8 mouse cellular contexts compared by ENCODE assay signal in genomic region chr11:108377680-108378362, GRCm38 (mm10). TPM values are rescaled to one million over a fixed set of nuclear protein-coding genes. Genes with fewer than 3 reads are reported as not detected.
A peak's percentile ranks its signal among the peaks of the same experiment; 100 is the strongest.
DNase-seq lines count a peak whose midpoint lies in the region; ATAC-seq and TF ChIP-seq lines count a peak whose summit lies in the region.

No protein-coding gene starts in this region.

- TF ChIP-seq CTCF in lung, embryonic 14.5 days (IDR thresholded peaks at IDR 0.05; ENCODE audit: low read depth): peak; percentile 95

- no peaks in the 10 kb centered on the region for H3K9me3 ChIP-seq in ES-E14 (ENCODE audit: control insufficient read depth, insufficient read depth, low read depth, low read length)
- H3K9me3 ChIP-seq in forebrain, embryonic 15.5 days: no peaks in the 10 kb centered on the region
- H3K9me3 ChIP-seq in lung, embryonic 14.5 days (ENCODE audit: low read depth, low read length): no peaks in the 10 kb centered on the region

- WGBS in forebrain, embryonic 15.5 days: 25% methylated on average over 19 of the region's 19 CpGs
- WGBS in lung, embryonic 14.5 days: 34% methylated on average over 19 of the region's 19 CpGs

- no peaks in the 10 kb centered on the region for H3K36me3 ChIP-seq in ES-E14 (ENCODE audit: control insufficient read depth, insufficient read depth, low read length, poor library complexity, severe bottlenecking)
- no peaks in the 10 kb centered on the region for H3K36me3 ChIP-seq in forebrain, embryonic 15.5 days
- H3K36me3 ChIP-seq in lung, embryonic 14.5 days (ENCODE audit: insufficient read depth): no peaks in the 10 kb centered on the region

- no peak overlapping the region for H3K27ac ChIP-seq in ES-E14 (ENCODE audit: insufficient read depth, low read depth, low read length, poor library complexity, severe bottlenecking)
- peak overlapping the region; percentile 24; the same call in 1 of the 2 replicates for H3K27ac ChIP-seq in forebrain, embryonic 15.5 days (replicated peaks)
- no peak overlapping the region for H3K27ac ChIP-seq in lung, embryonic 14.5 days (ENCODE audit: low read depth)

- H3K9ac ChIP-seq in ES-E14 (ENCODE audit: insufficient read depth, low read depth, low read length, poor library complexity, severe bottlenecking): no peak overlapping the region
- no peak overlapping the region for H3K9ac ChIP-seq in forebrain, embryonic 15.5 days (replicated peaks)
- no peak overlapping the region for H3K9ac ChIP-seq in lung, embryonic 14.5 days

- H3K4me1 ChIP-seq in ES-E14 (ENCODE audit: control insufficient read depth in 2 of 2, insufficient read depth in 2 of 2, low read length in 2 of 2, poor library complexity in 1 of 2): no peaks in the 10 kb centered on the region
- H3K4me1 ChIP-seq in forebrain, embryonic 15.5 days: peaks cover 5% of the 10 kb centered on the region
- no peaks in the 10 kb centered on the region for H3K4me1 ChIP-seq in lung, embryonic 14.5 days (ENCODE audit: insufficient read depth)

- H3K4me3 ChIP-seq in ES-E14 (ENCODE audit: insufficient read depth in 1 of 2, low read depth in 1 of 2, low read length in 2 of 2, poor library complexity in 1 of 2, severe bottlenecking in 1 of 2): no peak overlapping the region
- H3K4me3 ChIP-seq in forebrain, embryonic 15.5 days: no peak overlapping the region
- H3K4me3 ChIP-seq in lung, embryonic 14.5 days (ENCODE audit: low read depth, low read length): no peak overlapping the region

- peak overlapping the region; percentile 32 for H3K4me2 ChIP-seq in forebrain, embryonic 15.5 days (replicated peaks)
- 0 out of 2 replicates have a peak overlapping the region, but pooled peaks have one; percentile 21 for H3K4me2 ChIP-seq in lung, embryonic 14.5 days

- peak; percentile 77 for DNase-seq in ES-E14 (ENCODE audit: low read depth, low spot score)
- peak; percentile 36 for DNase-seq in c-Kit-positive CD71-positive TER-119-positive erythroid progenitor cells, embryonic 14.5 days (ENCODE audit: low spot score)
- DNase-seq in heart, postnatal 4 days: peak; percentile 83
- DNase-seq in layer of hippocampus, adult 18-20 months (ENCODE audit: low spot score in 2 of 2): peak; percentile 72 to 91
- peak; percentile 96 for DNase-seq in lung, embryonic 14.5 days
- peak; percentile 43 for DNase-seq in ovary, adult 18-20 months (ENCODE audit: low spot score)
- peak; percentile 48 to 49 for DNase-seq in thymus, adult 18-20 months

- peak; percentile 96 for ATAC-seq in forebrain, embryonic 15.5 days (replicated peaks)
- peak; percentile 89; the same call in 1 of the 2 replicates for ATAC-seq in lung, embryonic 14.5 days (ENCODE audit: insufficient read depth)

- in situ Hi-C loops in ES-E14 (cut with MboI; ENCODE audit: low sequenced_read_pairs in 2 of 2, unreplicated experiment in 2 of 2): loop anchor here (10.0 to 25.0 kb wide), 4 partner anchors 253 to 516 kb away; no protein-coding TSS in a partner anchor

- H3K27me3 ChIP-seq in forebrain, embryonic 15.5 days: no peaks in the 10 kb centered on the region
- no peaks in the 10 kb centered on the region for H3K27me3 ChIP-seq in lung, embryonic 14.5 days (ENCODE audit: insufficient read depth, low read length)

TF ChIP-seq in ES-E14, 5 proteins besides CTCF, POLR2A, EP300 and RAD21:
- no peak for TF ChIP-seq ZNF384 (IDR thresholded peaks at IDR 0.05; ENCODE audit: low read depth, low read length)
- peak; percentile 92; the same call in 1 of the 2 replicates for TF ChIP-seq ZC3H11A (IDR thresholded peaks at IDR 0.05; ENCODE audit: borderline replicate concordance, low read depth, low read length)

RNA-seq across cellular contexts. Expression of gene Prkca, which starts 34.1 kb away (rescaled TPM):
- total RNA-seq in ES-E14 (2012; rRNA removed): 6.0 and 8.4 TPM in 2 replicates
- polyA plus RNA-seq in forebrain, embryonic 15.5 days (2015; fragmentation: Nextera tagmentation; extraction: Ambion mirVana): 7.2 and 8.0 TPM in 2 replicates
- total RNA-seq in heart, postnatal 4 days (2021): 10 to 100 TPM; 52.2 to 57.1 TPM
- 100 to 1,000 TPM; 222 to 240 TPM for total RNA-seq in layer of hippocampus, adult 18-20 months (2021)
- polyA plus RNA-seq in lung, embryonic 14.5 days (2014; fragmentation: Nextera tagmentation; extraction: Ambion mirVana): 11.8 and 12.7 TPM in 2 replicates

RNA-seq across cellular contexts. Expression of gene Apoh, which starts 34.7 kb away (rescaled TPM):
- total RNA-seq in ES-E14 (2012; rRNA removed): not detected in 2 replicates
- polyA plus RNA-seq in forebrain, embryonic 15.5 days (2015; fragmentation: Nextera tagmentation; extraction: Ambion mirVana): 1.3 TPM in 1 of 2 replicates, not detected in the other
- total RNA-seq in heart, postnatal 4 days (2021): under 1 TPM in 1 of 2 experiments, not detected in 1; 0.24 TPM
- under 1 TPM; 0.66 to 0.99 TPM for total RNA-seq in layer of hippocampus, adult 18-20 months (2021)
- polyA plus RNA-seq in lung, embryonic 14.5 days (2014; fragmentation: Nextera tagmentation; extraction: Ambion mirVana): 0.30 TPM in 1 of 2 replicates, not detected in the other

RNA-seq across cellular contexts. Expression of gene Cep112, which starts 47.2 kb away (rescaled TPM):
- 0.85 and 1.5 TPM in 2 replicates for total RNA-seq in ES-E14 (2012; rRNA removed)
- 15.0 and 17.6 TPM in 2 replicates for polyA plus RNA-seq in forebrain, embryonic 15.5 days (2015; fragmentation: Nextera tagmentation; extraction: Ambion mirVana)
- total RNA-seq in heart, postnatal 4 days (2021): 10 to 100 TPM; 16.2 to 17.2 TPM
- 10 to 100 TPM; 22.6 to 26.0 TPM for total RNA-seq in layer of hippocampus, adult 18-20 months (2021)
- 20.2 and 21.9 TPM in 2 replicates for polyA plus RNA-seq in lung, embryonic 14.5 days (2014; fragmentation: Nextera tagmentation; extraction: Ambion mirVana)

Comparison
In these comparisons a context has a peak if more than half of its experiments do, and no peak if none do; other contexts are left out.
1. DNase-seq: peak in every context shown above with its lines; median percentile 96 in lung, embryonic 14.5 days; 83 in heart, postnatal 4 days; 82 in layer of hippocampus, adult 18-20 months; 77 in ES-E14; 48 in thymus, adult 18-20 months; 43 in ovary, adult 18-20 months; 36 in c-Kit-positive CD71-positive TER-119-positive erythroid progenitor cells, embryonic 14.5 days.